Mouse (Mus musculus) myocyte (in vitro differentiated cells): ENCODE data around the gene Plxnb2.

Experiments
- CEBPB ChIP-seq: IDR thresholded peaks from 2 replicates; pipeline ENCODE4 v1.6.1; 2011; ENCODE audit warnings: mild to moderate bottlenecking, moderate library complexity; ENCODE audit not compliant: poor library complexity, insufficient read depth, severe bottlenecking
- MAX ChIP-seq: IDR thresholded peaks from one replicate; pipeline ENCODE4 v1.6.1; 2011; ENCODE audit warnings: low read depth, mild to moderate bottlenecking, control low read depth
- MYOG ChIP-seq, 3 experiments: IDR thresholded peaks; one replicate each; pipeline ENCODE4 v1.6.1; 2011; ENCODE audit warnings: control low read depth in 2 of 3, low read depth in 2 of 3, mild to moderate bottlenecking in 2 of 3; ENCODE audit not compliant: insufficient read length in 2 of 3, control insufficient read depth in 1 of 3, insufficient read depth in 1 of 3
- USF1 ChIP-seq: IDR thresholded peaks from one replicate; pipeline ENCODE4 v1.6.1; 2011; ENCODE audit warnings: low read depth, mild to moderate bottlenecking, control low read depth, moderate library complexity

GRCm38 (mm10) chr15:89196313-89196706, 15.7 kb upstream of the Plxnb2 start, which contains the start of gene Dennd6b:
- no peak for TF ChIP-seq USF1
- peak in 2 of 3 experiments; percentile 1 to 63 for TF ChIP-seq MYOG (IDR thresholded peaks at IDR 0.05; ENCODE audit: control insufficient read depth in 1 of 3, insufficient read depth in 1 of 3, insufficient read length in 2 of 3, low read depth in 2 of 3)
- TF ChIP-seq CEBPB, result no peak
- TF ChIP-seq MAX, result no peak
